Mouse (Mus musculus) myocyte (in vitro differentiated cells): ENCODE results near the gene Nepn.

Experiments used
- CEBPB ChIP-seq: IDR thresholded peaks from 2 replicates; pipeline ENCODE4 v1.6.1; 2011; ENCODE audit warnings: mild to moderate bottlenecking, moderate library complexity; ENCODE audit not compliant: poor library complexity, insufficient read depth, severe bottlenecking
- E2F4 ChIP-seq: IDR thresholded peaks from one replicate; pipeline ENCODE4 v1.6.1; 2011; ENCODE audit warnings: mild to moderate bottlenecking, control low read depth, moderate library complexity; ENCODE audit not compliant: insufficient read depth
- MAX ChIP-seq: IDR thresholded peaks from one replicate; pipeline ENCODE4 v1.6.1; 2011; ENCODE audit warnings: low read depth, mild to moderate bottlenecking, control low read depth
- MYOD1 ChIP-seq, 3 experiments: IDR thresholded peaks; one replicate each; pipeline ENCODE4 v1.6.1; 2011; ENCODE audit warnings: control low read depth in 2 of 3, low read depth in 2 of 3, mild to moderate bottlenecking in 2 of 3, moderate library complexity in 1 of 3; ENCODE audit not compliant: insufficient read length in 2 of 3, control insufficient read depth in 1 of 3
- MYOG ChIP-seq, 3 experiments: IDR thresholded peaks; one replicate each; pipeline ENCODE4 v1.6.1; 2011; ENCODE audit warnings: control low read depth in 2 of 3, low read depth in 2 of 3, mild to moderate bottlenecking in 2 of 3; ENCODE audit not compliant: insufficient read length in 2 of 3, control insufficient read depth in 1 of 3, insufficient read depth in 1 of 3
- POLR2A ChIP-seq: IDR thresholded peaks from one replicate; pipeline ENCODE4 v1.6.1; 2011; ENCODE audit warnings: low read depth, mild to moderate bottlenecking, control low read depth, moderate library complexity; ENCODE audit not compliant: insufficient read length
- POLR2AphosphoS2 ChIP-seq: IDR thresholded peaks from one replicate; pipeline ENCODE4 v1.6.1; 2011; ENCODE audit warnings: low read depth, control low read depth; ENCODE audit not compliant: insufficient read length
- REST ChIP-seq: IDR thresholded peaks from one replicate; pipeline ENCODE4 v1.6.1; 2011; ENCODE audit warnings: mild to moderate bottlenecking, control low read depth, moderate library complexity; ENCODE audit not compliant: insufficient read depth, insufficient read length
- SRF ChIP-seq: IDR thresholded peaks from one replicate; pipeline ENCODE4 v1.6.1; 2011; ENCODE audit warnings: low read depth; ENCODE audit not compliant: control insufficient read depth, insufficient read length
- TCF12 ChIP-seq: IDR thresholded peaks from one replicate; pipeline ENCODE4 v1.6.1; 2011; ENCODE audit warnings: mild to moderate bottlenecking, control low read depth; ENCODE audit not compliant: poor library complexity, insufficient read depth, severe bottlenecking
- TCF3 ChIP-seq: IDR thresholded peaks from one replicate; pipeline ENCODE4 v1.6.1; 2011; ENCODE audit warnings: low read depth, control low read depth; ENCODE audit not compliant: insufficient read length
- USF1 ChIP-seq: IDR thresholded peaks from one replicate; pipeline ENCODE4 v1.6.1; 2011; ENCODE audit warnings: low read depth, mild to moderate bottlenecking, control low read depth, moderate library complexity

GRCm38 (mm10) chr10:52381845-52382591 is 6.8 kb upstream of the Nepn start, which contains the start of gene Gopc:
- no peak for TF ChIP-seq MAX
- TF ChIP-seq POLR2A, result peak; percentile 74
- TF ChIP-seq E2F4, result no peak
- TF ChIP-seq MYOD1 (IDR thresholded peaks at IDR 0.05; ENCODE audit: control insufficient read depth in 1 of 3, insufficient read length in 2 of 3, low read depth in 2 of 3), result peak in 1 of 3 experiments; percentile 50
- TF ChIP-seq MYOG (IDR thresholded peaks at IDR 0.05; ENCODE audit: control insufficient read depth in 1 of 3, insufficient read depth in 1 of 3, insufficient read length in 2 of 3, low read depth in 2 of 3), result peak in 1 of 3 experiments; percentile 17
- TF ChIP-seq CEBPB, result no peak
- TF ChIP-seq TCF12, result no peak
- no peak for TF ChIP-seq USF1
- no peak for TF ChIP-seq SRF
- TF ChIP-seq POLR2AphosphoS2, result peak; percentile 54
- no peak for TF ChIP-seq TCF3
- TF ChIP-seq REST, result no peak
